Mouse (Mus musculus) induced T-regulatory cell, adult 2 months (primary cell): ENCODE data around the gene Myh14.
A peak's percentile ranks its signal among the peaks of the same experiment; 100 is the strongest.

Experiments used
- DNase-seq: peaks from one replicate; pipeline ENCODE4 v3.0.0-alpha.2; 2012; ENCODE audit warnings: low read depth

Myh14 gene

GRCm38 (mm10) chr7:44630437-44630836 is 40.2 kb downstream of the Myh14 start:
- no peak for DNase-seq

- DNase-seq, result no peak
Measured at GRCm38 (mm10) chr7:44628402-44629034, 42.1 kb downstream of the Myh14 start.

GRCm38 (mm10) chr7:44626966-44627365 is 43.7 kb downstream of the Myh14 start:
- DNase-seq, result no peak

- no peak for DNase-seq
Measured at GRCm38 (mm10) chr7:44626068-44626385, 44.6 kb downstream of the Myh14 start.

- DNase-seq, result no peak
Measured at GRCm38 (mm10) chr7:44625241-44626067, 45.2 kb downstream of the Myh14 start.

- no peak for DNase-seq
Measured at GRCm38 (mm10) chr7:44624828-44625227, 45.8 kb downstream of the Myh14 start.

- DNase-seq, result no peak
Measured at GRCm38 (mm10) chr7:44624543-44624826, 46.2 kb downstream of the Myh14 start.

GRCm38 (mm10) chr7:44623714-44624542 is 46.7 kb downstream of the Myh14 start:
- DNase-seq, result no peak

- DNase-seq, result peak; percentile 29
Measured at GRCm38 (mm10) chr7:44617059-44617458, 53.6 kb downstream of the Myh14 start.

- no peak for DNase-seq
Measured at GRCm38 (mm10) chr7:44615987-44616386, 54.7 kb downstream of the Myh14 start.

- no peak for DNase-seq
Measured at GRCm38 (mm10) chr7:44615309-44615708, 55.3 kb downstream of the Myh14 start.

GRCm38 (mm10) chr7:44614041-44614688 is 56.5 kb downstream of the Myh14 start:
- DNase-seq, result no peak

- DNase-seq, result no peak
Measured at GRCm38 (mm10) chr7:44612192-44612591, 58.5 kb downstream of the Myh14 start.

GRCm38 (mm10) chr7:44606171-44606901 is 64.3 kb downstream of the Myh14 start:
- DNase-seq, result no peak

- no peak for DNase-seq
Measured at GRCm38 (mm10) chr7:44605436-44605835, 65.2 kb downstream of the Myh14 start.

- no peak for DNase-seq
Measured at GRCm38 (mm10) chr7:44604619-44605018, 66.0 kb downstream of the Myh14 start.

GRCm38 (mm10) chr7:44604139-44604606 is 66.5 kb downstream of the Myh14 start:
- no peak for DNase-seq

- DNase-seq, result no peak
Measured at GRCm38 (mm10) chr7:44603186-44603855, 67.3 kb downstream of the Myh14 start.

GRCm38 (mm10) chr7:44602443-44602842 is 68.2 kb downstream of the Myh14 start:
- no peak for DNase-seq

GRCm38 (mm10) chr7:44601646-44602045 is 69.0 kb downstream of the Myh14 start:
- DNase-seq, result no peak

GRCm38 (mm10) chr7:44600691-44601262 is 69.9 kb downstream of the Myh14 start:
- no peak for DNase-seq
